Comparison of ENCODE assay signal across 15 mouse cellular contexts in genomic region chr4:96845170-96845569, GRCm38 (mm10).
"Had no signal": no experiment of that assay in that cellular context is flagged by ENCODE, and none has a peak within 500 bp of the region (broad histone marks: within the 10 kb centered on the region; RNA-seq: fewer than 3 reads in every experiment).

No protein-coding gene starts in this region.

- H3K4me1 ChIP-seq: limb, embryonic 13.5 days; midbrain, embryonic 10.5 days; stomach, embryonic 15.5 days had no signal

- ATAC-seq: lung, postnatal 0 days; midbrain, embryonic 16.5 days had no signal

- H3K4me2 ChIP-seq: limb, embryonic 13.5 days; neural tube, embryonic 13.5 days; stomach, embryonic 15.5 days had no signal

- DNase-seq: kidney, adult 8-10 months; kidney, postnatal 36 days; left cerebral cortex, postnatal 4 days; lung, adult 18-20 months; lung, postnatal 4 days; right cerebral cortex, postnatal 14 days; thymus, postnatal 36 days had no signal

- H3K27me3 ChIP-seq: limb, embryonic 13.5 days; neural tube, embryonic 13.5 days; stomach, embryonic 15.5 days had no signal

- H3K9me3 ChIP-seq: limb, embryonic 13.5 days; midbrain, embryonic 10.5 days; neural tube, embryonic 13.5 days; stomach, embryonic 15.5 days had no signal

- H3K27ac ChIP-seq: layer of hippocampus, adult 2 months; limb, embryonic 13.5 days; liver, embryonic 14.5 days; midbrain, embryonic 10.5 days; neural tube, embryonic 13.5 days; stomach, embryonic 15.5 days had no signal

- H3K36me3 ChIP-seq: limb, embryonic 13.5 days; midbrain, embryonic 10.5 days; neural tube, embryonic 13.5 days; stomach, embryonic 15.5 days had no signal

- H3K9ac ChIP-seq: limb, embryonic 13.5 days; liver, embryonic 14.5 days; neural tube, embryonic 13.5 days; stomach, embryonic 15.5 days had no signal

- H3K4me3 ChIP-seq: layer of hippocampus, adult 2 months; limb, embryonic 13.5 days; midbrain, embryonic 10.5 days; neural tube, embryonic 13.5 days; stomach, embryonic 15.5 days had no signal
